Mouse (Mus musculus): Measurements from ENCODE around the gene Ddx41. TPM values are rescaled to one million over a fixed set of nuclear protein-coding genes. Genes with fewer than 3 reads are reported as not detected.

Gene Ddx41
- total RNA-seq, 2 experiments from 2014 or later, result 54.4 to 81.8 TPM

DNA sequence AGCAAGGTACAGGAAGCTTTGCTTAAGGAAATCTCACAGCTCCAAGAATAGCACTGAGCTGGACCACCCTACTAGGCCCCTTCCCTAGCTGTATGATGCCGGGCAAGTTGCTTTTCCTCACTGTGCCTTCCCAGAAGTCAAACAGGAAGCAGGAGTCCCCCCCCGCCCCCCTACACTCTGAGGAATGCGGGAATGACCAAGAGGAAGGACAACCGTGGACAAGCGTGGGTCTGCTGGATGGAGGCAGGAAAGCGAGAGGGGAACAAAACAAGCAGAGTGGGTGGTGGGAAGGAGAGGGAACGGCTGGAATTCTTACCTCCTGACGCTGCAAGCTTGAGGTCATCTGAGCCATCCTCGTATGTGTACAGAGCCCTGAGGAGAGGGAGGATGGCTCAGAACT, 53.4 kb downstream of the Ddx41 start:
- ATAC-seq (replicated peaks; ENCODE audit: poor library complexity, severe bottlenecking), result no peak

DNA sequence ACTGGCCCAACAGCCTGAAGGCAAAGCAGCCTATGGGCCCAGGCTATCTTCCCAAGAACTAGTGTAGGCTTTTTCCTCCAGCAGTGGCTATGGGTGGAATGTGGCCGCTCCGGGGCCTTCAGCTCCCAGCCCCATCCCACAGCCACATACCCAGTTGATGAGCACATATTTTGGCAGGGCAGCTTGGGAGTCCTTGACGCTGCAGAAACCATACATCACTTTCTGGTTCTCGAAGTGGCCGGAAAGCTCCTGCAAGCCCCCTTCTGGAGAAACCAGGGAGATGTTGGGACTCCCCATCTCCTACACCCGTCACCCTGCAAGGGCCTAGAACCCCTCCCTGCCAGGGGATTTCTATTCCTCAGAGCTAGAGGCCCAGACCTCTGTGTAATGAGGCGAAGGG, 53.9 kb downstream of the Ddx41 start:
- ATAC-seq (replicated peaks; ENCODE audit: poor library complexity, severe bottlenecking), result no peak

Other genes starting within 250 kb of the Ddx41 start
- gene Prelid1, start 216.2 kb downstream of the Ddx41 start, total RNA-seq (2014; fragmentation: Nextera tagmentation), result 248 and 296 TPM in 2 replicates
- gene Prelid1, start 216.2 kb downstream of the Ddx41 start, total RNA-seq (2017), result 111 and 115 TPM in 2 replicates
- gene Rab24, start 214.7 kb downstream of the Ddx41 start, total RNA-seq (2014; fragmentation: Nextera tagmentation), result 87.6 and 100 TPM in 2 replicates
- 34.3 and 37.4 TPM in 2 replicates for gene Rab24, start 214.7 kb downstream of the Ddx41 start, total RNA-seq (2017)
- gene Mxd3, start 206.8 kb downstream of the Ddx41 start, total RNA-seq (2014; fragmentation: Nextera tagmentation), result 1.3 and 2.0 TPM in 2 replicates
- gene Mxd3, start 206.8 kb downstream of the Ddx41 start, total RNA-seq (2017), result 3.8 and 4.7 TPM in 2 replicates
- gene Lman2, start 173.9 kb downstream of the Ddx41 start, total RNA-seq (2014; fragmentation: Nextera tagmentation), result 150 and 177 TPM in 2 replicates
- gene Lman2, start 173.9 kb downstream of the Ddx41 start, total RNA-seq (2017), result 128 and 145 TPM in 2 replicates
- 12.8 and 16.4 TPM in 2 replicates for gene Rgs14, start 166.9 kb downstream of the Ddx41 start, total RNA-seq (2014; fragmentation: Nextera tagmentation)
- 7.0 and 8.8 TPM in 2 replicates for gene Rgs14, start 166.9 kb downstream of the Ddx41 start, total RNA-seq (2017)
- not detected in 2 replicates for gene Slc34a1, start 138.5 kb downstream of the Ddx41 start, total RNA-seq (2014; fragmentation: Nextera tagmentation)
- 0.56 TPM in 1 of 2 replicates, not detected in the other for gene Slc34a1, start 138.5 kb downstream of the Ddx41 start, total RNA-seq (2017)
- not detected in 2 replicates for gene Pfn3, start 121.4 kb downstream of the Ddx41 start, total RNA-seq (2014; fragmentation: Nextera tagmentation)
- gene Pfn3, start 121.4 kb downstream of the Ddx41 start, total RNA-seq (2017), result not detected in 2 replicates
- not detected in 2 replicates for gene F12, start 109.9 kb downstream of the Ddx41 start, total RNA-seq (2014; fragmentation: Nextera tagmentation)
- not detected in 2 replicates for gene F12, start 109.9 kb downstream of the Ddx41 start, total RNA-seq (2017)
- gene Grk6, start 91.6 kb downstream of the Ddx41 start, total RNA-seq (2014; fragmentation: Nextera tagmentation), result 56.7 and 62.4 TPM in 2 replicates
- gene Grk6, start 91.6 kb downstream of the Ddx41 start, total RNA-seq (2017), result 64.8 and 67.5 TPM in 2 replicates
- 1.9 TPM in 1 of 2 replicates, not detected in the other for gene Prr7, start 72.4 kb downstream of the Ddx41 start, total RNA-seq (2014; fragmentation: Nextera tagmentation)
- gene Prr7, start 72.4 kb downstream of the Ddx41 start, total RNA-seq (2017), result 1.6 TPM in 1 of 2 replicates, not detected in the other
- gene Dbn1, start 48.5 kb downstream of the Ddx41 start, total RNA-seq (2014; fragmentation: Nextera tagmentation), result 0.19 and 1.4 TPM in 2 replicates
- 1.6 and 1.9 TPM in 2 replicates for gene Dbn1, start 48.5 kb downstream of the Ddx41 start, total RNA-seq (2017)
- 10.2 and 23.3 TPM in 2 replicates for gene Pdlim7, start 23.0 kb downstream of the Ddx41 start, total RNA-seq (2014; fragmentation: Nextera tagmentation)
- 4.1 and 5.7 TPM in 2 replicates for gene Pdlim7, start 23.0 kb downstream of the Ddx41 start, total RNA-seq (2017)
- gene Dok3, start 7.4 kb downstream of the Ddx41 start, total RNA-seq (2014; fragmentation: Nextera tagmentation), result 26.2 and 59.4 TPM in 2 replicates
- gene Dok3, start 7.4 kb downstream of the Ddx41 start, total RNA-seq (2017), result 32.7 and 40.6 TPM in 2 replicates
- gene Fam193b, start 34.5 kb upstream of the Ddx41 start, total RNA-seq (2014; fragmentation: Nextera tagmentation), result 36.0 and 59.5 TPM in 2 replicates
- gene Fam193b, start 34.5 kb upstream of the Ddx41 start, total RNA-seq (2017), result 28.4 and 31.9 TPM in 2 replicates
- 117 and 127 TPM in 2 replicates for gene Tmed9, start 37.1 kb upstream of the Ddx41 start, total RNA-seq (2014; fragmentation: Nextera tagmentation)
- gene Tmed9, start 37.1 kb upstream of the Ddx41 start, total RNA-seq (2017), result 229 and 241 TPM in 2 replicates
- gene B4galt7, start 63.2 kb upstream of the Ddx41 start, total RNA-seq (2014; fragmentation: Nextera tagmentation), result 10.8 and 15.3 TPM in 2 replicates
- 14.0 and 18.1 TPM in 2 replicates for gene B4galt7, start 63.2 kb upstream of the Ddx41 start, total RNA-seq (2017)
- 33.9 and 46.9 TPM in 2 replicates for gene Caml, start 86.3 kb upstream of the Ddx41 start, total RNA-seq (2014; fragmentation: Nextera tagmentation)
- gene Caml, start 86.3 kb upstream of the Ddx41 start, total RNA-seq (2017), result 33.0 and 49.9 TPM in 2 replicates
- gene Ddx46, start 98.4 kb upstream of the Ddx41 start, total RNA-seq (2014; fragmentation: Nextera tagmentation), result 57.5 and 73.9 TPM in 2 replicates
- 113 and 128 TPM in 2 replicates for gene Ddx46, start 98.4 kb upstream of the Ddx41 start, total RNA-seq (2017)
- 49.1 and 59.0 TPM in 2 replicates for gene B230219D22Rik, start 156.5 kb upstream of the Ddx41 start, total RNA-seq (2014; fragmentation: Nextera tagmentation)
- 31.0 and 39.0 TPM in 2 replicates for gene B230219D22Rik, start 156.5 kb upstream of the Ddx41 start, total RNA-seq (2017)
- 19.7 and 34.3 TPM in 2 replicates for gene Txndc15, start 178.0 kb upstream of the Ddx41 start, total RNA-seq (2014; fragmentation: Nextera tagmentation)
- gene Txndc15, start 178.0 kb upstream of the Ddx41 start, total RNA-seq (2017), result 52.1 and 53.5 TPM in 2 replicates
- 47.4 and 48.2 TPM in 2 replicates for gene Pcbd2, start 190.7 kb upstream of the Ddx41 start, total RNA-seq (2014; fragmentation: Nextera tagmentation)
- gene Pcbd2, start 190.7 kb upstream of the Ddx41 start, total RNA-seq (2017), result 6.9 and 30.3 TPM in 2 replicates
- not detected in 2 replicates for gene Catsper3, start 247.9 kb upstream of the Ddx41 start, total RNA-seq (2014; fragmentation: Nextera tagmentation)
- gene Catsper3, start 247.9 kb upstream of the Ddx41 start, total RNA-seq (2017), result not detected in 2 replicates